Mouse (Mus musculus) spleen, adult 2 months (tissue): ENCODE measurements around the gene Arhgap5.

Experiments used
- CTCF ChIP-seq: fragments of 200-500 bp; IDR thresholded peaks from 2 replicates; pipeline ENCODE4 v1.5.1; 2011; ENCODE audit warnings: mild to moderate bottlenecking, inconsistent platforms; ENCODE audit not compliant: insufficient read depth, insufficient read length, insufficient replicate concordance; ENCODE audit errors: extremely low read depth
- POLR2A ChIP-seq: fragments of 200-500 bp; IDR thresholded peaks from 2 replicates; pipeline ENCODE4 v1.6.1; 2011; ENCODE audit warnings: low read depth, low read length, inconsistent platforms

DNA sequence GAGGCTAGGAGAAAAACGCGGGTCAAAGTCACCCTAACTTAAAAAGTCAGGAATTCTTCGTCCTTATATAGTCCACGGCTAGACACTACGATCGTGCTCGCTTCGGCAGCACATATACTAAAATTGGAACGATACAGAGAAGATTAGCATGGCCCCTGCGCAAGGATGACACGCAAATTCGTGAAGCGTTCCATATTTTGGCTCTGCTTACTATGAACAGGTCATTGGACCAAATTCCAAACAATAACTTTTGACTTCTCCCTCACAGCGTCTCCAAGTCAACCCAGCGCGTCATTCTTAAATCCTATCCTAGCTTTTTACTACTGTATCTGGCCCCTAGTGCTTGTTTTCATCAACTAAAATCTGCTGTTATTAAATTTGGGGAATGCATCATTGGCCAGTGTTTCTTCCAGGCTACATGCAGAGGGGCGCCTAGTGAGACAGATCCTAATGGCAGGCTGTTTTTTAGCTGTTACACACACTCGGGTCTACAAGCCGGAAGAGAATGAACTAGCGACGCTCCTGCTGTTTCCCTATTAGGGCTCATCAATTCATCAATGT, 100.0 kb downstream of the Arhgap5 start:
- TF ChIP-seq CTCF (no peak), POLR2A (no peak)
